ENCODE assay signal across 8 mouse cellular contexts in genomic region chr11:77490451-77490850, GRCm38 (mm10). TPM values are rescaled to one million over a fixed set of nuclear protein-coding genes. Genes with fewer than 3 reads are reported as not detected.
DNase-seq lines count a peak whose midpoint lies in the region; ATAC-seq lines count a peak whose summit lies in the region.

No protein-coding gene starts in this region.

- WGBS in heart, embryonic 13.5 days = 67% methylated on average over 6 of the region's 6 CpGs
- 64% methylated on average over 6 of the region's 6 CpGs for WGBS in forebrain, embryonic 16.5 days
- 72% methylated on average over 6 of the region's 6 CpGs for WGBS in midbrain, embryonic 10.5 days

- H3K27me3 ChIP-seq in heart, embryonic 13.5 days (replicated peaks) = no peaks in the 10 kb centered on the region; the same call in 1 of the 2 replicates
- H3K27me3 ChIP-seq in forebrain, embryonic 16.5 days (replicated peaks; ENCODE audit: control insufficient read depth, insufficient read depth, low read length) = no peaks in the 10 kb centered on the region
- 0 out of 2 replicates have a peak, but pooled peaks cover 9% of the 10 kb centered on the region for H3K27me3 ChIP-seq in midbrain, embryonic 10.5 days (ENCODE audit: low read depth, poor library complexity, severe bottlenecking)

- DNase-seq in heart, postnatal 25 days (ENCODE audit: low spot score) = no peak
- DNase-seq in MN1 (ENCODE audit: low spot score) = peak; percentile 37
- DNase-seq in midbrain, embryonic 10.5 days (ENCODE audit: low spot score) = no peak
- DNase-seq in right cerebral cortex, postnatal 36 days (ENCODE audit: low spot score in 2 of 2) = no peak
- no peak for DNase-seq in thymus, postnatal 25 days
- DNase-seq in gastrocnemius, postnatal 36 days = no peak

- peak overlapping the region; percentile 86; the same call in 1 of the 2 replicates for H3K4me3 ChIP-seq in heart, embryonic 13.5 days
- H3K4me3 ChIP-seq in forebrain, embryonic 16.5 days (replicated peaks; ENCODE audit: low read length) = peak overlapping the region; percentile 71
- H3K4me3 ChIP-seq in midbrain, embryonic 10.5 days = peak overlapping the region; percentile 81

- H3K4me2 ChIP-seq in heart, embryonic 13.5 days = peak overlapping the region; percentile 97
- H3K4me2 ChIP-seq in forebrain, embryonic 16.5 days (ENCODE audit: low read length) = peak overlapping the region; percentile 94

- peaks cover 77% of the 10 kb centered on the region for H3K4me1 ChIP-seq in heart, embryonic 13.5 days
- H3K4me1 ChIP-seq in forebrain, embryonic 16.5 days (replicated peaks; ENCODE audit: control insufficient read depth, insufficient read depth, low read length) = peaks cover 73% of the 10 kb centered on the region
- peaks cover 92% of the 10 kb centered on the region for H3K4me1 ChIP-seq in midbrain, embryonic 10.5 days

- peak overlapping the region; percentile 45; the same call in 1 of the 2 replicates for H3K9ac ChIP-seq in heart, embryonic 13.5 days
- peak overlapping the region; percentile 97 for H3K9ac ChIP-seq in forebrain, embryonic 16.5 days (replicated peaks; ENCODE audit: low read depth, low read length)

- ATAC-seq in heart, embryonic 13.5 days (ENCODE audit: extremely low read depth, insufficient number of reproducible peaks, low FRiP score, low TSS enrichment) = no peak
- no peak for ATAC-seq in forebrain, embryonic 16.5 days

- H3K36me3 ChIP-seq in heart, embryonic 13.5 days = no peaks in the 10 kb centered on the region
- H3K36me3 ChIP-seq in forebrain, embryonic 16.5 days (ENCODE audit: control insufficient read depth, insufficient read depth) = no peaks in the 10 kb centered on the region
- H3K36me3 ChIP-seq in midbrain, embryonic 10.5 days = 0 out of 2 replicates have a peak, but pooled peaks cover 3% of the 10 kb centered on the region

- H3K27ac ChIP-seq in heart, embryonic 13.5 days (replicated peaks) = 0 out of 2 replicates have a peak overlapping the region, but pooled peaks have one; percentile 94
- peak overlapping the region; percentile 95 for H3K27ac ChIP-seq in forebrain, embryonic 16.5 days (ENCODE audit: low read length)
- peak overlapping the region; percentile 94; the same call in 1 of the 2 replicates for H3K27ac ChIP-seq in midbrain, embryonic 10.5 days (replicated peaks)

- intact Hi-C loops in heart, postnatal 25 days (cut with DNase I) = no loop called here
- intact Hi-C loops in gastrocnemius, postnatal 36 days (cut with DNase I) = loop anchor here (2.0 to 5.0 kb wide), 2 partner anchors 22 to 137 kb away; no protein-coding TSS in a partner anchor

- H3K9me3 ChIP-seq in heart, embryonic 13.5 days = no peaks in the 10 kb centered on the region
- no peaks in the 10 kb centered on the region for H3K9me3 ChIP-seq in forebrain, embryonic 16.5 days (ENCODE audit: control insufficient read depth, low read length)
- no peaks in the 10 kb centered on the region for H3K9me3 ChIP-seq in midbrain, embryonic 10.5 days (replicated peaks)

RNA-seq across cellular contexts. Expression of gene Ankrd13b, which starts 1.0 kb away (rescaled TPM):
- 2.6 and 3.3 TPM in 2 replicates for polyA plus RNA-seq in heart, embryonic 13.5 days (2015; fragmentation: Nextera tagmentation; extraction: Ambion mirVana)
- total RNA-seq in heart, postnatal 25 days (2021) = 10 to 100 TPM; 10.7 to 11.7 TPM
- 33.1 and 38.4 TPM in 2 replicates for polyA plus RNA-seq in forebrain, embryonic 16.5 days (2015; fragmentation: Nextera tagmentation; extraction: Ambion mirVana)
- polyA plus RNA-seq in midbrain, embryonic 10.5 days (2016; fragmentation: Nextera tagmentation; extraction: Ambion mirVana) = 7.4 and 11.8 TPM in 2 replicates
- 1 to 10 TPM; 7.3 to 8.3 TPM for total RNA-seq in gastrocnemius, postnatal 36 days (2021)

RNA-seq across cellular contexts. Expression of gene Git1, which starts 2.9 kb away (rescaled TPM):
- polyA plus RNA-seq in heart, embryonic 13.5 days (2015; fragmentation: Nextera tagmentation; extraction: Ambion mirVana) = 7.8 and 7.9 TPM in 2 replicates
- total RNA-seq in heart, postnatal 25 days (2021) = 10 to 100 TPM; 51.3 TPM
- polyA plus RNA-seq in forebrain, embryonic 16.5 days (2015; fragmentation: Nextera tagmentation; extraction: Ambion mirVana) = 14.1 and 16.3 TPM in 2 replicates
- polyA plus RNA-seq in midbrain, embryonic 10.5 days (2016; fragmentation: Nextera tagmentation; extraction: Ambion mirVana) = 10.9 and 11.7 TPM in 2 replicates
- 10 to 100 TPM; 23.9 to 25.5 TPM for total RNA-seq in gastrocnemius, postnatal 36 days (2021)

RNA-seq across cellular contexts. Expression of gene Abhd15, which starts 24.5 kb away (rescaled TPM):
- 1.1 and 1.6 TPM in 2 replicates for polyA plus RNA-seq in heart, embryonic 13.5 days (2015; fragmentation: Nextera tagmentation; extraction: Ambion mirVana)
- 1 to 10 TPM; 1.9 to 2.0 TPM for total RNA-seq in heart, postnatal 25 days (2021)
- 1.4 and 1.8 TPM in 2 replicates for polyA plus RNA-seq in forebrain, embryonic 16.5 days (2015; fragmentation: Nextera tagmentation; extraction: Ambion mirVana)
- polyA plus RNA-seq in midbrain, embryonic 10.5 days (2016; fragmentation: Nextera tagmentation; extraction: Ambion mirVana) = 3.9 and 4.2 TPM in 2 replicates
- total RNA-seq in gastrocnemius, postnatal 36 days (2021) = under 1 TPM; 0.28 to 0.52 TPM

RNA-seq across cellular contexts. Expression of gene Trp53i13, which starts 25.3 kb away (rescaled TPM):
- 23.5 and 27.7 TPM in 2 replicates for polyA plus RNA-seq in heart, embryonic 13.5 days (2015; fragmentation: Nextera tagmentation; extraction: Ambion mirVana)
- 1 to 10 TPM; 8.4 to 9.6 TPM for total RNA-seq in heart, postnatal 25 days (2021)
- polyA plus RNA-seq in forebrain, embryonic 16.5 days (2015; fragmentation: Nextera tagmentation; extraction: Ambion mirVana) = 13.0 and 14.9 TPM in 2 replicates
- 31.3 and 36.5 TPM in 2 replicates for polyA plus RNA-seq in midbrain, embryonic 10.5 days (2016; fragmentation: Nextera tagmentation; extraction: Ambion mirVana)
- total RNA-seq in gastrocnemius, postnatal 36 days (2021) = 1 to 10 TPM; 2.9 to 3.6 TPM

RNA-seq across cellular contexts. Expression of gene Coro6, which starts 28.2 kb away (rescaled TPM):
- 28.8 and 30.1 TPM in 2 replicates for polyA plus RNA-seq in heart, embryonic 13.5 days (2015; fragmentation: Nextera tagmentation; extraction: Ambion mirVana)
- total RNA-seq in heart, postnatal 25 days (2021) = 100 to 1,000 TPM; 203 to 217 TPM
- polyA plus RNA-seq in forebrain, embryonic 16.5 days (2015; fragmentation: Nextera tagmentation; extraction: Ambion mirVana) = 0.11 TPM in 1 of 2 replicates, not detected in the other
- not detected in 2 replicates for polyA plus RNA-seq in midbrain, embryonic 10.5 days (2016; fragmentation: Nextera tagmentation; extraction: Ambion mirVana)
- total RNA-seq in gastrocnemius, postnatal 36 days (2021) = 100 to 1,000 TPM; 140 to 181 TPM
